Mouse (Mus musculus) brain, embryonic 14.5 days (tissue): ENCODE data around the gene Zfp385b. TPM values are rescaled to one million over a fixed set of nuclear protein-coding genes. Genes with fewer than 3 reads are reported as not detected.

Experiments used
- DNase-seq: peaks from one replicate; pipeline ENCODE4 v3.0.0-alpha.2; 2011; ENCODE audit warnings: low read depth
- CTCF ChIP-seq: fragments of 200-500 bp; IDR thresholded peaks from 2 replicates; pipeline ENCODE4 v1.5.1; 2012; ENCODE audit warnings: inconsistent platforms, mild to moderate bottlenecking, moderate library complexity, borderline replicate concordance; ENCODE audit not compliant: insufficient read depth, insufficient read length; ENCODE audit errors: extremely low read depth
- POLR2A ChIP-seq: fragments of 200-500 bp; IDR thresholded peaks from 2 replicates; pipeline ENCODE4 v1.6.1; 2012; ENCODE audit warnings: mild to moderate bottlenecking, inconsistent platforms, borderline replicate concordance; ENCODE audit not compliant: poor library complexity, insufficient read depth, insufficient read length, severe bottlenecking; ENCODE audit errors: extremely low read depth
- polyA plus RNA-seq: library from polyadenylated mRNA; depleted of rRNA; stranded (reverse); fragments of >200 nt; gene quantifications from 2 replicates; pipeline ENCODE4 v1.2.3, GENCODE M21; 2012

Zfp385b gene
- polyA plus RNA-seq, 1 experiment = 13.8 TPM

DNA sequence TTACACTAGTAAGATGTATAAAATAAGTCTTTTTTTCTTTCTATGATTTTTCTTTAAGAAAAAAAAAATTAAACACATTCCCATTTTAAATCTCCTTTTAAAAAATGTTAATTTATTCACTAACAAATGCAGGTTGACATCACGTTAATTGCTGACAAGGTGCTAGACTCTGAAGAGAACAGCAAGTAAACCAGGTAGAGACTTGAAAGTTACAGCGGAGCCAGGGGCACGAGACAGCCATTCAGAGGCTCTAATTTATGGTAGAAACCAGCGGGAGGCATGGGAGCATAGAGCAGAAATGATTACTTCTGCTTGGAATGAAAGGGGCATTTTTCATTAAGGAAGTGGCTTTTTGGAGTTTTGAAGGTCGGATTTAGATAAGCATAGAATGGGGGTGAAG is 401.4 kb downstream of the Zfp385b start:
- TF ChIP-seq POLR2A = no peak
- peak; percentile 61 for DNase-seq

DNA sequence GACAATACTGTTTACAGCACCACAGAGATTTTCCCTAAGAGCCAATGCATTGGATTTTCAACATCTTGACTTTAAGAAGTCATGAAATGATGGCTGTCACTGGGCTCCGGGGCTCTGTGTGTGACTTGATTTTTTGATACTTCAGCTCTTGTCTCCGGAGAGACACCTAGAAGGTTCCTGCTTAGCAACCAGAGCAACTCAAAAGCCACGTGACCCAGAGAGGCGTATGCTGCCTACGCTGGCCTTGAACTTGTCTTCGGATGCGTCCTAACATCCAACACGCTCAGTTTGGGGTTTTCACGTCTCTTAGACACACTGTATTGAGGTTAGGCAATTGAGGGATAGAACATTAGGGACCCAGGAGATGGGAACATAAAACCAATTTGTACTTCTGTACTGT is 407.3 kb downstream of the Zfp385b start:
- no peak for DNase-seq
- no peak for TF ChIP-seq POLR2A
- TF ChIP-seq CTCF = no peak

DNA sequence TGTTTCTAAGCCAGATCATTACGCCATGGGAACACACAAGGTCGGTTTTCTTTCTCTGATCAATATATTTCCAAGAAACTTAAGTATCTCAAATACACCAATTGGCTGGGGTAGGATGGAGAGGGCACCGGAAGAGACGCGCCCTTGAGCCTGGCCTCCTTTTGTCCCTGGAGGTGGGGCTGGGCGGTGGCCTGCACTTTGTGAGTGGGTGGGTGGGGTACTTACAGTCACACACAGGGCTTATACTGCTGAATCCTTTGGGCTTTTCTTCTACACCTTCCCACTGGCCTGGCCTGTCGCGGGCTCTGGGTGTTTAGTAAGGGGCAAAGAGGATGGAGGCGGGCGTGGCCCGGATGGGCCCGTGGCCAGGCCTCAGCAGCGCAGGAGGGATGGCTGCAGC is 407.8 kb downstream of the Zfp385b start:
- TF ChIP-seq CTCF = no peak
- no peak for TF ChIP-seq POLR2A
- DNase-seq = no peak

DNA sequence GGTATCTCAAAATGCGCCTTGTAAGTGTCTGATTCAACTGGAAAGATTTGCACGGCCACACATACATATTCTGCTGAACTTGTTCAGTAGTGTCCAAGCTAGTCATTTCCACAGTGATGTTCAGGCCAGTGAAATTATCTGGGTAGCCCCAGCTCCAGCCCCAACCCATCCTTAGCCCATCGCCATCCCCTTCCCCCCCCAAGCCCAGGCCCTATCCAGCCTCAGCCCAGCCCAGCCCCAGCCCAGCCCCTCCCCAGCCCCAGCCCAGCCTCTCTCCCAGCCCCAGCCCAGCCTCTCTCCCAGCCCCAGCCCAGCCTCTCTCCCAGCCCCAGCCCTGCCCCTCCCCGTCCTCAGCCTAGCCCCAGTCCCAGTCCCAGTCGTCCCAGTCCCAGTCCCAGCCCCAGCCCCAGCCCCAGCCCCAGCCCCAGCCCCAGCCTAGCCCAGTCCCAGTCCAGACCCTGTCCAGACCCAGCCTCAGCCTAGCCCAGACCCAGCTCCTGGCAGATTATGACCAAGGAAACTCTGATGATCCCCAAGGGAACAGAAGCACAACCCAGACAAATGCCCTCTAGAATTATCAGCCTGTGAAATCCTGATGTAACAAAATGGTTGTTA is 409.8 kb downstream of the Zfp385b start:
- TF ChIP-seq CTCF (no peak), POLR2A (no peak)
- DNase-seq = no peak

DNA sequence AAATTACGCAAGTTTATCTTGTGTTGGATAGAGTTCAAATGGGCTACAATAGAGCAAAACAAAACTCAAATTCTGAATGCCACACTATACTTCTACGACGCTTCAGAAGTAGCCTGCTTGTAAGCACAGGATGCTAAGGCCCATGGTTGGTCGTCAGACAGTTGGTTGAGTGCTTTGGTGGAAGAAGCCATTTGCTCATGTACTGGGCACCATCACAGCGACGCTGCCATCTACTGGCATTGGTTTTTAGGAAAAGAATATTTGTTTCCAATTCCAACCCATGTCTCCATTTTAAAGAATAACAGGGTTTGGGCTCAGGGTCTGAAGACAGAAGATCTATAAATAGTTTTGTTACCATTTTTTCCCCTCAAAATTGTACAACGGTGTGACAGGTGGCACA is 410.5 kb downstream of the Zfp385b start:
- TF ChIP-seq POLR2A (no peak), CTCF (peak; percentile 48; the same call in 1 of the 2 replicates)
- peak; percentile 68 for DNase-seq

DNA sequence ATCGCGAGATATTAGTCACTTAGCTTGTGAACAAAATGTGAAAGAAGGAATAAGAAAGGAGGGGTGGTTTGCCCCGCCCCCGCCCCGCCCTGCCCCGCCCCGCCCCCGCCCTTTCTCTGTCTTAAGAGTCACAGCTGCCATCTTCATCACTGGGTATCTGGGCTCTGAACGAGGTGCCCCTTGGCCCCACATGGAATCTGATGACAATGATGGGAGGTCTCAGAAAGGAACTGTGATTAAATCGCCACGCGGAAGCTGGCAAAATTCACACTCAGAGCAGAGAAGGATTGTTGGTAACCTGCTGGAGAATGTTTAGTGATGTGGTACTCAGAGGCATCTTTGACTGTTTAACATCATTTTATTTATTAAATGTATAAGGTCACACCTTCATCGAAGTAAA is 417.1 kb downstream of the Zfp385b start:
- no peak for DNase-seq
- TF ChIP-seq POLR2A (no peak), CTCF (no peak)

DNA sequence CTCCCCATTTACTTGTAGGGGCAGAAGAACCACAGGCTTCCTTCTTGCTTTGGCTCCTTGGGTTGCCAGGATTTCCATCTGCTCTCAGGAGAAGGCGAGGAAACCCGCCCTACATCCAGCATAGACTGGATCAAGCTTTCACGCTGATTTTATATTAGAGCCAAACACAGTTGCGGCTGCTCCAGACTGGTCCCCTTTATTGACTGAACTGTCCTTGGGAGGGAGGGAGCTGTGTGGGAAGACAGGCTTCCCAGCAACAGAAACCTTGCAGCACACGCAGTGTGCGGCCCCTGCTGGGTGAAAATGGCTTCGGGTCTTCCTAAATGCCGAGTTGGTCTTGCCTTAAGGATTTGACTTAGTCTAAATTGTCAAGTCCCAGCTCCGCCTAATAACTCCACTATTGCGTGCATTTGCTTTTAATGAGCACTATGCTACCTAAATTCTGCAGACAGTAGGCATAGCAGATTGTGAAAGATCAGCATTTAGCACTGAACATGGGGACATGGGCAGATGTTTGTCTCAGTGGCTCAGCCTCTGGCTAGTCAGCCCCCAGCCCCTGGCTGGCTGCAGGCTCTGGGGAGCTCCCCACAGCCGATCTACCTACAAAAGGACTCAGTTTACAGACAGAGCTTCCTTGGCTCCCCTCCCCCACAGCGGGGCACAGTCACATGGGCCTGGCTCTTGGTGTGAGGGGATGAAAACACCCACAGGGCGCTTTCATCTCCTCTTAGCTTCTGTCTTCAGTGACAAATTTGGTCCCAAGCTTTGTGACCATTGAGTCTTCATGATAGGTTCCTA is 417.8 kb downstream of the Zfp385b start:
- peak; percentile 78 for DNase-seq
- TF ChIP-seq POLR2A = no peak
- TF ChIP-seq CTCF = peak; percentile 41; the same call in 1 of the 2 replicates

DNA sequence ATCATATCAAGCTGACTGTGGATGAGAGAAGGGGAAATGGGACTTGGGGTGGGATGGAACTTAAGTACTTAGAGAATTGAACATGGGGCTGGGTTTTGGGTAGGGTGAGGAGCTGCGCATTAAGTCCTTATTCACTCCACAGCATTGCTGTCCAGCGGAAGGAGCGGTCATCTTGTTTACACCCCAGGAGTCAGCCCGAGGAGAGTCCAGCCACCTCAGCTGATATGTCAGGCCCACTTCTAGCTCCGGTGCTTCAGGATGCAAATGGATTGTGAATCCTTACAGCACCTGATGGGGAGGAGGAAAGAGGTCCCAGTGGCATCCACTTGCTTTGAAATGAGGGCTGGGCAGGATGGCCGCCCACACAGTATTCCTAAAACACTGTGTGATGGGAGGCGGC is 425.6 kb downstream of the Zfp385b start:
- DNase-seq = no peak
- TF ChIP-seq CTCF (no peak), POLR2A (no peak)

DNA sequence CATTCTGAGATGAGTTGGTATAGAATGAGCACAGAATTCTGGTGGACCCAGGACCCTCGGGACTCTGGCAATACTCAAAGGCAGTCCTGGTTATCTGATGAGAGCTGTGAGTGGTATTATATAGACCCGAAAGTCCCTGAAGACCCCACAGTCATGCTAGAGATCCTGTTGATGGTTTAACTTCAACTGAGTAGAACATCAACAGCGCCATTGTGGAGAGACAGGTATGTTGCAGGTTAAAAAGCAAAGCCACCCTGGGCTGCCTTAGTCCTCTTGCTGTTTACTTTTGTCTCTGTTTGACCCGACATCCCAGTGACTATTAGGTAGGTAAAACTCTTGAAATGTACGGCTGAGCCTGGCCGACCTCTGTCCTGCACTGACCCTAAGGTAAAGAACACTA is 431.3 kb downstream of the Zfp385b start:
- TF ChIP-seq POLR2A (no peak), CTCF (no peak)
- no peak for DNase-seq

DNA sequence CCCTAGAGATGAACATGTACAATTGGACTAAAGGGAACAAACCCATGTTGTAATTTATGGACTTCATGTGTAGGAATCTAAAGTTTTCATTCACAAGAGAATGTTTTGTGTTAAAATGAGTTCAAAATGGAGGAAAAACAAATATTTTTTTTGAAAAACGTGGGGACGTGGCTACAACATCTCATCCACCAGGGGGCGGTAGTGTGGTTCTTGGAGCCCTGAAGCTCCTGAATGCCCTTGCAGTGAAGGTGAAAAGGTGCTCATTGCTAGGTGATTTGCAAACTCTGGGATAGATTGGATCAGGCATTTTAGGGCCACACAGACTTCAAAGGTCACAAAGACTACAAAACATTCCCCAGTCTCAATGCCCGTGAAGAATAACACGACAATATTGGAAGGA is 432.9 kb downstream of the Zfp385b start:
- DNase-seq = peak; percentile 58
- TF ChIP-seq CTCF (peak; percentile 69; the same call in 1 of the 2 replicates), POLR2A (no peak)

DNA sequence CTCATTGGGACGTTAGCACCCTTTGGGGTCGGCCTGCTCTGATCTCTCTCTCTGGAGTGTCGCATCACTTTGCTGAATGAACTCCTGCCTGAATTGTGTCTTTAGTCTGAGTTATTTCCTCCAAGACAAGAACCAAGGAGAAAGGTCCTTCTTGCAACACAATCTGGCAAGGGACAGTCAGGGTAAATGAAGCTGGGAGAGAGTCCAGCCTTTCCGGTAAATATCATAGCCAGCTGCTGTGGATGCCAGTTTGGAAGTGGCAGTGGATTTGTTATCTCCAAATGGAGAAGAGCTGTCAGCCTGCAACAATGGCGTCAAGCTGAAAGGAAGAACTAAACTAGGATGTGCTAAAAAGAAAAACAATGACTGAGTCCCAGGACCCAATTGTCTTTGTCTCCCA is 436.7 kb downstream of the Zfp385b start:
- DNase-seq = no peak
- TF ChIP-seq POLR2A (no peak), CTCF (no peak)

DNA sequence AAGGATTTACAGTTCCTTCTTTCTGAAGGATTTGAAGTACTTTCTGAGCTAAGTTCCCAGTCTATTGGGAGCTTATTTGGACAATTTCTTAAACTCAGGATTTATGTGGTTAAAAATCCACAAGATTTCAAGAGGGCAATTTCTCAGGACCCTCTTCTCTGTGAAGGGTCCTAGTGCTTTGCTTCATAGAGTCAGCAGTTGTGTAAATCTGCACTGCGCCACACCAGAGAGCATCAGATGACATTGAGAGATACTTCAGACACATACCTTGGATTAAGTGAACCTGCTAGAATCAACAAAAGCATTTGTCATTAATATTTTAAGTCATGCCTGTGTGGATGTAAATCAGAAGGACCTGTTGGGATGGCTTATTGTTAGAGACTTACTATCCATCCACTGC is 439.5 kb downstream of the Zfp385b start:
- DNase-seq = no peak
- no peak for TF ChIP-seq CTCF
